Mouse (Mus musculus): Measurements from ENCODE around the gene Pou2f2. TPM values are rescaled to one million over a fixed set of nuclear protein-coding genes. Genes with fewer than 3 reads are reported as not detected.

Gene Pou2f2
- polyA plus RNA-seq (2014; fragmentation: Nextera tagmentation; extraction: Ambion mirVana), result 1.8 and 2.3 TPM in 2 replicates

DNA sequence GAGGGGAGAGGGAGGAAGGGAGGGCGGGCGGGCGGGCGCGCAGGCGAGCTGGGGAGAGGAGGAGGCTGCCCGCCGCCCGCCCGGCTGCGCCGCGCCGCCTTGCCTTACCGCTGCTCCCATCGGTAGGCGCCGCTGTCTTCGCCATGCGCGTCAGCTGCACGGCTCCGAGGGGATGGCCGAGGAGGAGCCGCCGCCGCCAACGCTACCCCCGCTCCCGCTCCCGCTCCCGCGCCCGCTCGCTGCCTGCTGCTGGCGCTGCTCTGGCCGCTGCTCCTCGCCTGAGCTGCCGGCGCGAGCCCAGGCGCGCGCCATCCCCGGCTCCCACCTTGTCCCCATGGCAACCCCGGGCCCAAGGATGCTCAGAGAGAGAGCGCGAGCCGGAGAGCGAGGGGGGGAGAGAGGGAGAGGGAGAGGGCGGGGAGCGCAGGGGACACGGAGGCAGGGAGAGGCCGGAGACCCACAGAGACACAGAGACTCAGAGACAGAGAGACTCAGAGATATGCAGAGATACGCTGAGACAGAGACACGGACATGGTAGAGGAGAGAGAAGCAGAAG lies at the start of gene Pou2f2:
Gene Pou2f2 (minus strand): TSS at position 121 of the 556 bp plus-strand sequence.
- Histone ChIP-seq H3K9me3 (ENCODE audit: control insufficient read depth, low read depth, low read length) (no peaks in the 10 kb centered on the region), H3K4me2 (replicated peaks; ENCODE audit: low read depth, low read length) (peak within 1 kb of the TSS; percentile 73), H3K9ac (replicated peaks; ENCODE audit: low read depth, low read length) (no peak within 1 kb of the TSS; the same call in 1 of the 2 replicates), H3K4me3 (ENCODE audit: low read depth, low read length) (peak within 1 kb of the TSS; percentile 37), H3K4me1 (ENCODE audit: control insufficient read depth, insufficient read depth, low read length) (no peaks in the 10 kb centered on the region), H3K36me3 (ENCODE audit: control insufficient read depth, insufficient read depth, low read length) (no peaks in the 10 kb centered on the region), H3K27me3 (ENCODE audit: control insufficient read depth, insufficient read depth, low read length) (peaks cover 62% of the 10 kb centered on the region), H3K27ac (ENCODE audit: low read length) (no peak within 1 kb of the TSS)
- under 1% methylated on average over 40 of the region's 56 CpGs for whole genome bisulfite sequencing
- peak; percentile 79; the same call in 1 of the 2 replicates for ATAC-seq (ENCODE audit: insufficient number of reproducible peaks, insufficient read depth, low FRiP score, low read depth)

DNA sequence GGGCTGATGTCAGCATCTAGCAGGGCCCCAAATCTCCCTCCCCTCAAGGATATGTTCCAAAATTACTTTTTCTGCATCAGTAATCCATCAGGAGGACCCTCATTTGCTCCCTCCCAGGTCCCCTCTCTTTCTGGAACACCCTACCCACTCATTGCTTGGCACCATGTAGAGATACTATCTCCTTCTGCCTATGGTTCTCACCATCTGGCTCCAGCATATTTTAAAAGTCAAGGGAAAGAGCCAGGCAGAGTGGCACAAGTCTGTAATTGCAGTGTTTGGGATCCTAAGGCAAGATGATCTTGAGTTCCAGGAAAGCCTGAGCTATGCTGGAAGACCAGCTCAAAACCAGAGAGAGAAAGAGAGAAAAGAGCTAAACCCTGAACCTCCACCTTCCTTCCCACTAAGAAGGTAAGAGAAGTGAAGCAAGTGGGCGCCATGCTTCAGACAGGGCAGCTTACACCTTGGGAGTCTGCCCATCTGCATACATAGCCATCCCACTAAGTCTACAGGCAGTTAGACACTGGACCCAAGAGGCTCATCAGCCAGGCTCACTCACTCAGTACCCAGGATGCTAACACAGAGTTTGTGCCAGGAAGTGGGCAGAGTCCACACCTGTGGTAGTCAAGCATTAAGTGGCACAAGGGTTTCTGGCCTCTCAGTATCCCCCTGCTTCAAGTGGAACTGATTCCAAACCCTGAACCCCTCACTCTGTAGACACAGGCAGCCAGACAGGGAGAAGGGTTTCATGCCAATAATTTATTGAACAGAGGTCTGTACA lies 48.2 kb upstream of the Pou2f2 start:
- Histone ChIP-seq H3K4me3 (ENCODE audit: low read depth, low read length) (no peak overlapping the region), H3K9me3 (ENCODE audit: control insufficient read depth, low read depth, low read length) (no peaks in the 10 kb centered on the region), H3K4me2 (replicated peaks; ENCODE audit: low read depth, low read length) (no peak overlapping the region), H3K9ac (replicated peaks; ENCODE audit: low read depth, low read length) (no peak overlapping the region), H3K4me1 (ENCODE audit: control insufficient read depth, insufficient read depth, low read length) (peaks cover under 1% of the 10 kb centered on the region; the same call in 1 of the 2 replicates), H3K27me3 (ENCODE audit: control insufficient read depth, insufficient read depth, low read length) (no peaks in the 10 kb centered on the region), H3K36me3 (ENCODE audit: control insufficient read depth, insufficient read depth, low read length) (peaks cover 73% of the 10 kb centered on the region), H3K27ac (ENCODE audit: low read length) (no peak overlapping the region)
- WGBS, result 100% methylated on average over 1 of the region's 1 CpGs
- no peak for ATAC-seq (ENCODE audit: insufficient number of reproducible peaks, insufficient read depth, low FRiP score, low read depth)

DNA sequence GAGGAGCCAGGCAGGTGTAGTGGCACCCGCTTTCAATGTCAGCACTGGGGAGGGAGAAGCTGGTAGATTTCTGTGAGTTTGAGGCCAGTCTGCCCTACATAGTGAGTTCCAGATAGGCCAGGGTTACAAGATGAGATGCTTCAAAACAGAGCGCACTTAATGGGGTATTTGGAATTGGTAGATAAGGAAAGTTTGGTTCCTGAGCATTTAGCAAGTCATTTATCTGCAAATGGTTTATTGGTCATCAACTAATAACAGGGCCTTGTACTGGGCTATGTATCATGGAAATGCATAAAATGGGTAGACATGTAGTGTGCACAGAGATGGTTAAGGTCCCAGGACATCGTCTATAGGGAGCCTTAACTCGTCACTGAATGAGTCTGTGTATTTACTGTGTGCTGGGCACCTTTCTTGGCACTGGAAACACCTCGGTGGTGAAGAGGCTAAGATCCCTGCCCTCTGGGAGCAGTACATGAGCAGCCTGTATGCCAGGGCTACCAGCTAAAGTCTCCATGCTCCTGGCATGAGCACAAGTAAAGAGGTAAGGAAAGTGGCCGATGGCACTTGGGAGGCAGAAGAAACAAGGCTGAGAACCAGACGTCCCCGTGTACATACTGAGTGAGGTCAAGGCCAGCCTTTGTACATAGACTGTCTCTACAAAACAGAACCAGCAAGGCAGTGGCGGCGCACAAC lies 42.9 kb upstream of the Pou2f2 start:
- Histone ChIP-seq H3K9ac (replicated peaks; ENCODE audit: low read depth, low read length) (no peak overlapping the region), H3K27ac (ENCODE audit: low read length) (no peak overlapping the region)
- 80% methylated on average over 10 of the region's 10 CpGs for WGBS

DNA sequence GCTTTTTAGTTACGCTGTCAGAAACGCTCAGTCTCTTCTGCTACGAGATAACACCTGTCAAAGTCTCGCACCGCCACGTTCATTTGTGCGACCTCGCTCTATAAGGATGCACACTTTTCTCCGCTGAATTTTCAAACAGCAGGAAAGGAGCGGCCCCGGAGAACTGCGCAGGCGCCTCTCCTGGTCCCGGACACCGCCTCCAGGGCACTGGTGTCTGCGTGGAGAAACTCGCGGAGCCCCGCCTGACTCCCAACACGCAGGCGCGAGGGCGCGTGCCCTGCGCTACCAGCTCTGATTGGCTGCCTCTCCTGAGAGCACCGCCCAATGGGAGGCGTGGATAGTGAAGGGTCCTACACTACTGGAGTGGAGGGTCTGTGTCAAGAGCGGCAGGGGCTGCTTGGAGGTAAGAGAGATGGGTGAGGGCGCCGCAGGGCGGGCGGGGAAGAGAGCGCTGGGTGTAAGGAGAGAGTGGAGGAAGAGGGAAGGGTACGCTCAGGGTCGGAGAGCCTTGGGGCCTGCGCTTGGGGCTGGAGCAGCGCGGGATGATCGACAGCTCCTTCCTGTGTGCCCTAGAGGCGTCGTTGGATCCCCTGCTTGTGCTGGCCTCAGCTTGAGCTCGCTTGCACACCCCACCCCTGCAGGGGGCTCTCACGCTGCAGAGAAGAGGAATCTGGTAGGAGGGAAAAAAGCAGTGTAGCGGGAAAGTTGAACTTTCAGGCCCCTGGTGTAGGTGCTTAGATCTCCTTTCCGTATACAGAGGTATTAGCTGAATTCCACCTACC lies 41.8 kb upstream of the Pou2f2 start, which contains the start of gene Zfp526:
Gene Zfp526 (plus strand): TSS at position 324 of the 782 bp plus-strand sequence.
- peaks cover 25% of the 10 kb centered on the region for H3K4me1 ChIP-seq (ENCODE audit: control insufficient read depth, insufficient read depth, low read length)
- no peaks in the 10 kb centered on the region for H3K9me3 ChIP-seq (ENCODE audit: control insufficient read depth, low read depth, low read length)
- H3K36me3 ChIP-seq (ENCODE audit: control insufficient read depth, insufficient read depth, low read length), result peaks cover 14% of the 10 kb centered on the region
- H3K9ac ChIP-seq (replicated peaks; ENCODE audit: low read depth, low read length), result peak within 1 kb of the TSS; percentile 45
- under 1% methylated on average over 45 of the region's 45 CpGs for WGBS
- no peaks in the 10 kb centered on the region for H3K27me3 ChIP-seq (ENCODE audit: control insufficient read depth, insufficient read depth, low read length)
- peak within 1 kb of the TSS; percentile 87 for H3K4me2 ChIP-seq (replicated peaks; ENCODE audit: low read depth, low read length)
- H3K27ac ChIP-seq (ENCODE audit: low read length), result peak within 1 kb of the TSS; percentile 87
- peak; percentile 93 for ATAC-seq (ENCODE audit: insufficient number of reproducible peaks, insufficient read depth, low FRiP score, low read depth)
- H3K4me3 ChIP-seq (ENCODE audit: low read depth, low read length), result peak within 1 kb of the TSS; percentile 52

More for the DNA sequence above, 42.9 kb upstream of the Pou2f2 start:
- Histone ChIP-seq H3K36me3 (ENCODE audit: control insufficient read depth, insufficient read depth, low read length) (peaks cover 25% of the 10 kb centered on the region), H3K27me3 (ENCODE audit: control insufficient read depth, insufficient read depth, low read length) (no peaks in the 10 kb centered on the region), H3K9me3 (ENCODE audit: control insufficient read depth, low read depth, low read length) (no peaks in the 10 kb centered on the region), H3K4me3 (ENCODE audit: low read depth, low read length) (peak overlapping the region; percentile 52), H3K4me2 (replicated peaks; ENCODE audit: low read depth, low read length) (peak overlapping the region; percentile 87), H3K4me1 (ENCODE audit: control insufficient read depth, insufficient read depth, low read length) (peaks cover 25% of the 10 kb centered on the region)
- no peak for ATAC-seq (ENCODE audit: insufficient number of reproducible peaks, insufficient read depth, low FRiP score, low read depth)

DNA sequence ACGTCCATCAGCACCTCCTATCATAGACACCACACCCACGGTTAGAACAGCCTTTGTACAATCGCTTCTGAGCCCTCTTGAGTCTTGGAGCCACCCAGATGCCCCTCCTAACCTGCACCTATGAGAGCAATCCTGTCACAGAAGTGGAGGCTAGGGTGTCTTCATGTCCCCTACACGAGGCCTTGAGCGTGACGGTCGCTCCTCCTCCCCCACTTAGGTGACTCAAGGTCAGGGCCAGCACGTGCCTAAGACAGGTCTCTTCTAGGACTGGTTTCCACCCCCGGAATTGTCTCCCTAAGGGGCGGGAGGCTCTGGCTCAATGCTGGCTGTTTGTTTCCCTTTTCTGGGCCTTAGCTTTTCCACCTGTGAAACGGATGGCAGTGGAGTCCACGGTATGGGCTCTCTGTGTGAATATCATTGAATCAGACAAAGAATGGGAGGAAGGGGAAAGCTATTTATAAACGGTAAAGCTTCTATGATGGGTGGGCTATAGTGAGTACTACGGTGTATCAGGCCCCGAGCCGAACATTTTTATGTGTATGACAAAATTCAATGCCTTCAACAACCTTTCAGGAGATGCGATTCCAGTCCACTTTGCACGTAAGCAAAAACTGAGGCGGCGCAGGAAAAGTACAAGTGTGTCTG lies 41.1 kb upstream of the Pou2f2 start, which contains the start of gene Dedd2:
Gene Dedd2 (minus strand): TSS at position 159 of the 645 bp plus-strand sequence.
- no peaks in the 10 kb centered on the region for H3K9me3 ChIP-seq (ENCODE audit: control insufficient read depth, low read depth, low read length)
- H3K4me2 ChIP-seq (replicated peaks; ENCODE audit: low read depth, low read length), result peak within 1 kb of the TSS; percentile 87
- peaks cover 25% of the 10 kb centered on the region for H3K4me1 ChIP-seq (ENCODE audit: control insufficient read depth, insufficient read depth, low read length)
- peaks cover 7% of the 10 kb centered on the region for H3K36me3 ChIP-seq (ENCODE audit: control insufficient read depth, insufficient read depth, low read length)
- no peak for ATAC-seq (ENCODE audit: insufficient number of reproducible peaks, insufficient read depth, low FRiP score, low read depth)
- peak within 1 kb of the TSS; percentile 52 for H3K4me3 ChIP-seq (ENCODE audit: low read depth, low read length)
- peak within 1 kb of the TSS; percentile 87 for H3K27ac ChIP-seq (ENCODE audit: low read length)
- no peaks in the 10 kb centered on the region for H3K27me3 ChIP-seq (ENCODE audit: control insufficient read depth, insufficient read depth, low read length)
- peak within 1 kb of the TSS; percentile 45 for H3K9ac ChIP-seq (replicated peaks; ENCODE audit: low read depth, low read length)
- 6% methylated on average over 20 of the region's 20 CpGs for WGBS

DNA sequence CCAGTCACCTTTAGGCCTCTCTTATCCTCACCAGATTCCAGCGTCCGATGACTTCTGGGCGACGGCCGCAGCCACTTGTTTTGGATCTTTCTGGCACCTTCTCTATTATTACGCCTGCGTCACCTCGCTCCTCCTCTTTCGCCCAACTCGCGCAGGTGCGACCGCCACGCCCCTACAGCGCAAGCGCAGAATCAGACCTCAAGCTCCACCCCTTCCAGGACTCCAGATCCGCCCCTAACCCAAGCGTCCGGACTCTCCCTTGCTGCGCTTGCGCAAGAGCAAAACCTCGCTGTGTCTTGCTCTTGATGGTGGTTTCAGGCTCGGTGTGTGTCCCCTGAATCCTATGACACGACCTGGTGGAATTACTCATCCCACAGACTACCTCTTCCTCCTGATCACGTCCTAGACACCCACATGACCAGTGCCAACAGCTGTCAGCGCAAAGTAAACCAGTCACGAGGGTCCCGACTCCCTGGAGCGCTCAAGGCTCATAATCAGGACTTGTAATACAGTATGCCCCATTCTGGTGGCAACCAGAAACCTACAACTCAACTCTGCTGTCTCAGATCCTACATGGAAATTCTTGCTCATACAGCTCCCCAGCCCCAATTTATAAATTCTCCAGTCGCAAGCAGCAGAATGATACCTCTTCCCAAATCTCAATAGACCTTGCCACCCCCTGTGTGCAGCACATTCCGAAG lies 40.4 kb upstream of the Pou2f2 start:
- Histone ChIP-seq H3K27ac (ENCODE audit: low read length) (peak overlapping the region; percentile 74; the same call in 1 of the 2 replicates), H3K9ac (replicated peaks; ENCODE audit: low read depth, low read length) (peak overlapping the region; percentile 18; the same call in 1 of the 2 replicates), H3K4me1 (ENCODE audit: control insufficient read depth, insufficient read depth, low read length) (peaks cover 25% of the 10 kb centered on the region), H3K36me3 (ENCODE audit: control insufficient read depth, insufficient read depth, low read length) (peaks cover under 1% of the 10 kb centered on the region), H3K4me3 (ENCODE audit: low read depth, low read length) (peak overlapping the region; percentile 52), H3K4me2 (replicated peaks; ENCODE audit: low read depth, low read length) (peak overlapping the region; percentile 87), H3K9me3 (ENCODE audit: control insufficient read depth, low read depth, low read length) (no peaks in the 10 kb centered on the region), H3K27me3 (ENCODE audit: control insufficient read depth, insufficient read depth, low read length) (no peaks in the 10 kb centered on the region)
- 3% methylated on average over 31 of the region's 31 CpGs for WGBS
- peak; percentile 72 for ATAC-seq (ENCODE audit: insufficient number of reproducible peaks, insufficient read depth, low FRiP score, low read depth)

DNA sequence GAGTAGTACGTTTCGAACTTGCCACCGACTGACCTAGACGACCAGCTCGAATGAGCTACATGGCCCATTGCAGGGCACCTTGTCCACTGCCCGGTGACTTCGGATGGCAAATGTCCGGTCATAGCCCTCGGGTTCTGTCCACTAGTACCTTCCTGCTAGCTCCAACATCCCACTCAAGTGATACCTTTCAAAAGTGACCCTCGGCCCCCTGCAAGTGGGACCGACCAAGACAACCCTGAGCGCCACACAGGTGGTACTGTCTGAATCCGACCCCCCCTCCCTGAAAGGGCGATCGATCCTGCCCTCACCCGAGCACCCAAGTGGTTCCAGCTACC lies 39.9 kb upstream of the Pou2f2 start:
- H3K4me1 ChIP-seq (ENCODE audit: control insufficient read depth, insufficient read depth, low read length), result peaks cover 25% of the 10 kb centered on the region
- H3K9me3 ChIP-seq (ENCODE audit: control insufficient read depth, low read depth, low read length), result no peaks in the 10 kb centered on the region
- H3K27ac ChIP-seq (ENCODE audit: low read length), result peak overlapping the region; percentile 74; the same call in 1 of the 2 replicates
- H3K36me3 ChIP-seq (ENCODE audit: control insufficient read depth, insufficient read depth, low read length), result no peaks in the 10 kb centered on the region; the same call in 1 of the 2 replicates
- ATAC-seq (ENCODE audit: insufficient number of reproducible peaks, insufficient read depth, low FRiP score, low read depth), result peak; percentile 4; the same call in 1 of the 2 replicates
- peak overlapping the region; percentile 18; the same call in 1 of the 2 replicates for H3K9ac ChIP-seq (replicated peaks; ENCODE audit: low read depth, low read length)
- H3K4me2 ChIP-seq (replicated peaks; ENCODE audit: low read depth, low read length), result peak overlapping the region; percentile 87
- WGBS, result under 1% methylated on average over 16 of the region's 16 CpGs
- peak overlapping the region; percentile 52 for H3K4me3 ChIP-seq (ENCODE audit: low read depth, low read length)
- H3K27me3 ChIP-seq (ENCODE audit: control insufficient read depth, insufficient read depth, low read length), result no peaks in the 10 kb centered on the region
